Mouse (Mus musculus): ENCODE measurements around the gene Plxnb3.
"Not testable (repeated sequence)": the region's sequence is repeated elsewhere in the genome, so short reads cannot be mapped to it uniquely, and the experiment has no call there.

Gene Plxnb3

GRCm38 (mm10) chrX:73756334-73757140, at the start of gene Plxnb3:
Plxnb3 (plus strand) TSS chrX:73757090.
- no peak for DNase-seq (ENCODE audit: low spot score in 2 of 2)

- DNase-seq (ENCODE audit: low spot score in 2 of 2) = peak in 1 of 2 experiments; percentile 26
Observed at GRCm38 (mm10) chrX:73715476-73716108, 41.3 kb upstream of the Plxnb3 start.

DNA sequence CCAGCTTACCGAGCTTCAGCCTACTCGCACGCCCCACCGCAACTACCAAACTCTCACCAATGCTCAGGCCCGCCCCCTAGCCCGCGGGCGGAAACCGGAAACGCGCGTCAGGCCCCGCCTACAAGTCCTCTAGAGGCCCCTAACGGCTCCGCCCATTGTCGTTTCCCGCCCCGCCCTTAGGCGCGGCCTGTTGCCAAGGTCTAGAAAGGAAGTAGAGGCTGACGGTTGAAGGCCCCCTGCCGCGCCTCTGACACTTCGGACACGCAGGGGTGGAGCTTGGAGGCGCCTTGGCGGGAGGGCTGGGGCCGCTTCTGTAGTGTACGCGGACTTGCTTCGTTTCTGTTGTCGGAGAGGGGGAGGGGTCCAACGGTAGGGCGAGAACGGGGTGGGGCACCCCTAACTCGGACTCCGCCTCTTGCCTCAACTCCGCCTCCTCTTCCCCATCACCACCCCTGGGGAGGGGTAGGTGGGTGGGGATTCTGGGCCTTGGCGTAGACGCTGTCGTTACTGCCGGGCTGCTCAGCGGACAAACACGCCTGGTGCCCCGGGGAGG, 40.7 kb upstream of the Plxnb3 start, which contains the start of the genes Bcap31 and Abcd1:
TSS of gene Bcap31 (minus strand) at position 67 of the 553 bp plus-strand sequence.
TSS of gene Abcd1 (plus strand) at position 489 of the 553 bp plus-strand sequence.
- DNase-seq (ENCODE audit: low spot score in 2 of 2) = peak; percentile 87

- peak in 1 of 2 experiments; percentile 26 for DNase-seq (ENCODE audit: low spot score in 2 of 2)
Observed at GRCm38 (mm10) chrX:73716709-73717545, 40.0 kb upstream of the Plxnb3 start.

- DNase-seq (ENCODE audit: low spot score in 2 of 2) = peak in 1 of 2 experiments; percentile 3
Observed at GRCm38 (mm10) chrX:73717667-73718066, 39.2 kb upstream of the Plxnb3 start.

DNA sequence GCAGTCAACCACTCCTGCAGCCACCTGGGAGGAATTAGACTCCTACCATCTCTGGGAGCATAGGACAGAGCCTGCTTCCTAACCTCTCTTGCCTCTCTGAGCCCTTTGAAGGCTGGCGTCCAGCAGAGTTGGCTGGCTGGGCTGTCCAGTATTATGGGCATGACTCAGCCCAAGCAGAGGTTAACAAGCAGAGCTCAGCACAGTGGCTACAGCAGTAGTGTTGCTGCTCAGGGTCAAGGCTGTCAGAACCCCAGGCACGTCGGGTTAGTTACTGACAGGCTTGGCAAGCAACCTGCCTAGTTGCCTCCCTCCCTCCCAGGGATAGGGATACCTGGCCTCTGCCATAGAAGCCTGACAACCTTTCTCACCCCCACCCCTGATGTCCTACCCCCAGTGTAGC, 38.6 kb upstream of the Plxnb3 start:
- peak; percentile 8 to 10 for DNase-seq (ENCODE audit: low spot score in 2 of 2)

DNA sequence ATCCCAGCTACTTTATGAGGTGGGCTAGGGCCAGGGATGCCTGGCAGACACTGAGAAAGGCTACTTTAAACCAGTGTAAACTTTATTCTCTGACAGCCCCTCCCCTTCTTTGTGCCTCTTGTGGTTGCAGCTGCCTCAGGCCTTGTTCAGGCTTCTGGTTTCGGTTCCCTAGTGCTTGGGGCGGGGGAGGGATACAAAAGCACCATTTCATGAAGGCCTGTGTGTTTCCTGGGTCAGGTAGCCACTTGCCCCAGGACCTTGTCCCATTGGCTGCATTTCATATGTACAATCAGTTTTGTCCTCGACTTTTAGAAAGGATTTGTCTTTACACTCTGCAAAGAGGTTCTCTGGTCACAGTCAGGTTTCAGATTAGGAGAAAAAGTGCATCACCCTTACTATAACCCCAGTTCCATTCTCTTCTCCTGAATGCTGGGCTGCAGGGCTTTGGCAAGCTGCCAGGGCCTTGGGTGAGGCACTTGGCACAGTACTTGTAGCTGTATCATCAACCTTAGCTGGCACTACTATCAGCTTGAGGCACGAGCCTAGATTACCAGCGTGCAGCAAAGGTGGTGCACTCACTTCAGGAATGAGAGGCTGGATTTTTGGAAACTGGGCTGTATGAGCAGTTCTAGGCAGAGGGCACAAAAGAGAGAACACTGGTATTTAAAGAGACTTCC, 38.1 kb upstream of the Plxnb3 start:
- peak; percentile 16 to 18 for DNase-seq (ENCODE audit: low spot score in 2 of 2)

GRCm38 (mm10) chrX:73730908-73731307, 26.0 kb upstream of the Plxnb3 start:
- DNase-seq (ENCODE audit: low spot score in 2 of 2) = no peak

DNA sequence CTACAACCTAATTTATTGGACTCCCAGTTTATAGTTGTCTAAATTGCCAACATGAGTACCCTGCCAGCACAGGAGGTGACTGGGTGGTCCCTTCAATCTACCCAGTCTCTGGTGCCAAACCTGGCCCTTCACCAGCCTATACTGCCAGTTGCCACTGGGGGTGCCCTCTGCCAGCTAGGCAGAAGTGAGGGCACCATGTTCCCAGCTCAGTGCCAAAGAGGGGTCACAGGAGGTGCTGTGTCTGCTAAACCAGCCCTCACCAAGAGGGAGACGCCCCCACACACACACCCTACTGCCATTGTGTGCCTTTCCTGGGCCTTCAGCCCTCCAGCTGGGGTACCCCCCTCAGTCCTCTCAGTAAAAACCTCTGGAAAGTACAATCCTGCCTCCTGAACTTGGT, 18.7 kb upstream of the Plxnb3 start:
- DNase-seq (ENCODE audit: low spot score in 2 of 2) = no peak

DNA sequence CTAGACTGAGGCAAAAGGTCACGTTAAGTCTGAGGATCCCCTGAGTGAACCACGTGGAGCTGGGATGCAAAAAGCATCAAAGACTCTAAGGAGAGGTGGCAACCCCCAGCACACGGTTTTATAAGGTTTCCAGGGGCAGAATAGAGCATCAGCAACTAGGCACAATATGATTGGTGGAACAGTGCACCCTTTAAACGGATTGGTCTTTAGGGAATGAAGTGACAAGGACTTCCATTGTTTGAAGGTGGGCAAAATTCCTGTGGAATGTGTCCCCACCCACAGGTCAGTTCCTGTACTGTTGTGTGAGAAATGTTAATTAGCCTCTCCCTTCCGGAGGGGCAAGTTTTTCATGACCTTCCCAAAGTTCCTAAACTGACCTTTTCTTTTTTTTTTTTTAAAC, 17.7 kb upstream of the Plxnb3 start:
- no peak for DNase-seq (ENCODE audit: low spot score in 2 of 2)

DNA sequence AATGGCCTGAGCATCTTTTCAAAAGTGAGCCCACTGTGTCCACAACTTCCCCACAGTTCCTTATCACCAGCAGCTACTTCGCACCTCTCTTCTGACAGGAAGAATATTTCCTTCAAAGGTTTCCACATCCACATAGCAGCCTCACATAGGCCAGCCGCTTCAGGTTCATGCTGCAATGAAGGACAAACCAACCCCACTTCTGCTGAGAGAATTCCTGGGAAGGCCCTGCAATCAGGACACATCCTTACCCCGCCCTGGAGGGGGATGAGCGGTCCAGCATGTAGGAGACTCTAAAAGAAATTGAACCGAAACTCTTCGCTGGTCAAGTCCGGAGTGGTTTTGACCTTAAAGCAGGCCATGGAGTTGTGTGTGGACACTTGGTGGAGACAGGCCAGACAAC, 17.0 kb upstream of the Plxnb3 start:
- DNase-seq (ENCODE audit: low spot score in 2 of 2) = not testable (repeated sequence)

- DNase-seq (ENCODE audit: low spot score in 2 of 2) = no peak
Observed at GRCm38 (mm10) chrX:73744774-73745481, 12.0 kb upstream of the Plxnb3 start.

GRCm38 (mm10) chrX:73748977-73749376, 7.9 kb upstream of the Plxnb3 start:
- DNase-seq (ENCODE audit: low spot score in 2 of 2) = no peak

GRCm38 (mm10) chrX:73758611-73759290, 1.9 kb downstream of the Plxnb3 start:
- no peak for DNase-seq (ENCODE audit: low spot score in 2 of 2)

DNA sequence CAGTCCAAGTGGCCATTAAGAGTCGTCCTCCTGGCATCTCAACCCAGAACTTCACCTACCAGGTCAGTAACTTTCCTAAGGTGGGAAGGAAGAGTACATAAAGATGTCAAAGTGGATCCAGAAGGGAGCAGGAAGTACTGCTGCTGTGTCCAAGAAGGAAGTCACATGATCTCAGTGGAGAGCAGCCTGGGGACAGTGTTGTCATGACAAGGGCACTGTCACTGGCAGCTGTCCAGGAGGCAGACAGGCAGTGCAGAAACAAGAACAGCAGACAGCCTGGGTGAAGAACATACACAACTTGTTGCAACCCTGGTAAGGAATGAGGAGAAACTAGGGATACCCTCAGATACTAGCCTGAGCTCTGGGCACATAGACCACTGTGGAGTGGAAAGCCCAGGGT, 8.4 kb downstream of the Plxnb3 start:
- no peak for DNase-seq (ENCODE audit: low spot score in 2 of 2)

DNA sequence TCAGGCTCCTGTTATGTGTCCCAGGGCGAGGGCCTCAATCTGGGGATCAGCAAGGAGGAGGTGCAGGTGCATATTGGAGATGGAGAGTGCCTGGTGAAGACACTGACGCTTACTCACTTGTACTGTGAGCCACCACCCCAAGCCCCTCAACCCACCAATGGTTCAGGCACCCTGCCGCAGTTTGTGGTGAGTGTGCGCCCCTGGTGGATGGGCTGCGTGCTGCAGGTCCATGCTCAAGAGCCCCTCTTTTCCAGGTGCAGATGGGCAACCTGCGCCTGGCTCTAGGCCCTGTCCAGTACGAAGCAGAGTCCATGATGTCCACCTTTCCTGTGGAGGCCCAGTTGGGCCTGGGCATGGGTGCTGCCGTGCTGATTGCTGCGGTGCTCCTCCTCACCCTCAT, 10.4 kb downstream of the Plxnb3 start:
- DNase-seq (ENCODE audit: low spot score in 2 of 2) = no peak

DNA sequence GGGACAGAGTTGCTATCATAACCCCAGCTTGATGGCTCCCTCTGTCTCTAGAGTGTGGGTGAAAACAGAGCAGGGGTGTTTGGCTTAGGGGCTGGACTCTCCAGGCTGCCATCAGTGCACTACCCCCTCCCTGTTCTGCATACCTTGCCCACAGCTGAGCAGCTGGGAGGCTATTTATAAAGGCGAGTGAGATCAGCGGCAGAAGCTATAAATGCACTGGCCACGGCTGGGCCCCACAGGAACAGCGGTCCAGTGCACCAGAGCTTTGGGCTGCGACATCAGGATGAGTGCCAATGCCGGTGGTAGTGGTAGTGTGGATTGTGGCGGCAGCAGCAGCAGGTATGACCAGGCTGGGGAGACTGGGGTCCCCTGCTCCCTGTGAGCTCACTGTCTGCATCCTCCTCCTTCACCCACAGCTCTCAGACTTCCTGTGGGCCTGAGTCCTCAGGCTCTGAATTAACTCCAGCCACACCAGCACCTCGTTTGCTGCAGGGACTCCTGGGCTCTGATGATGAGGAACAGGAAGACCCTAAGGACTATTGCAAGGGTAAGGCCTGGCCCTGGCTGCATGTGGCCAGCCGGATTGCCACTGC, 17.4 kb downstream of the Plxnb3 start, which contains the start of gene Srpk3:
TSS of gene Srpk3 (plus strand) at position 238 of the 593 bp plus-strand sequence.
- DNase-seq (ENCODE audit: low spot score in 2 of 2) = no peak

DNA sequence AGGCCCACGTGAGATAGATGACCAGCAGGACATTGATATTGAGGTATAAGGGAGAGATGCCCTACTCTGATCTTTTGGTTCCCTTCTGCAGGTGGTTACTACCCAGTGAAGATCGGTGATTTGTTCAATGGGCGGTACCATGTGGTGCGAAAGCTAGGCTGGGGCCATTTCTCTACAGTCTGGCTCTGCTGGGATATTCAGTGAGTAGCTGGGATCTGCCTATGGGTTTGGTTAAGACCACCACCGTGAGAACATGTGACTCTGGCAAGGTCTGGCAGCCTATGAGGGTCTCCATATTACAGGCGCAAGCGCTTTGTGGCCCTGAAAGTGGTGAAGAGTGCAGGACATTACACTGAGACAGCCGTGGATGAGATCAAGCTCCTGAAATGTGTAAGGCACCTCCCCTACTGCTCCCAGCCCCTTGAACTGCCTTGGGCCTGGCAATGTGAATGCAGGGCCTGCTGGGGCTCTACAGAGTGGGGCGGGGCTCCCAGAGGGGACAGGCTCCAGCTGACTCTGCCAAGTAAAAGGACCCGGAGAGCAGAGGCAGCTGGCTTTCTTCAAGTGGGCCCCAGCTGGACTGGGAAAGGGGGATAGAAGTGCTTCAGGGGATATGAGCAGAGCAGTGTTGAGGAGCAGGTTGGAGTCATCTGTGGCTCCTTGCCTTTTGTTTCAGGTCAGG, 18.1 kb downstream of the Plxnb3 start:
- no peak for DNase-seq (ENCODE audit: low spot score in 2 of 2)

DNA sequence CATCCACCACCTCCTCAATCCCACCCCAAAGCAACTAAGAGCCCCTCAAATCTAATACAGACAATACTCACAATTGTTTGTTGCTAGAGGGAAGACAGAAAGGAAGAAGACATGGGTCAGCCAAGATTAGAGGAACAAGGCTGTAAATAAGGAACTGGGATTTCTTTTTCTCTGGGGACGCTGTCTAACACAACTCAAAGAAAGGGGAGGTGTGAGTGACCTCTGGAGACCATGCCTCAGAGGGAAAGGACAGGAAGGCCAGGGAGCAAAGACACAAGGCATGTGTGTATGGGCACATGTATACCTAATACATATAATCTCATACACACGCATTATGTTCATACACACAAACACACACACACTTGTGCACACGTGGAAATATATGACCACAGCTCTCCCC, 25.3 kb downstream of the Plxnb3 start:
- no peak for DNase-seq (ENCODE audit: low spot score in 2 of 2)
